ENCODE assay signal across 9 mouse cellular contexts in the genomic region with DNA sequence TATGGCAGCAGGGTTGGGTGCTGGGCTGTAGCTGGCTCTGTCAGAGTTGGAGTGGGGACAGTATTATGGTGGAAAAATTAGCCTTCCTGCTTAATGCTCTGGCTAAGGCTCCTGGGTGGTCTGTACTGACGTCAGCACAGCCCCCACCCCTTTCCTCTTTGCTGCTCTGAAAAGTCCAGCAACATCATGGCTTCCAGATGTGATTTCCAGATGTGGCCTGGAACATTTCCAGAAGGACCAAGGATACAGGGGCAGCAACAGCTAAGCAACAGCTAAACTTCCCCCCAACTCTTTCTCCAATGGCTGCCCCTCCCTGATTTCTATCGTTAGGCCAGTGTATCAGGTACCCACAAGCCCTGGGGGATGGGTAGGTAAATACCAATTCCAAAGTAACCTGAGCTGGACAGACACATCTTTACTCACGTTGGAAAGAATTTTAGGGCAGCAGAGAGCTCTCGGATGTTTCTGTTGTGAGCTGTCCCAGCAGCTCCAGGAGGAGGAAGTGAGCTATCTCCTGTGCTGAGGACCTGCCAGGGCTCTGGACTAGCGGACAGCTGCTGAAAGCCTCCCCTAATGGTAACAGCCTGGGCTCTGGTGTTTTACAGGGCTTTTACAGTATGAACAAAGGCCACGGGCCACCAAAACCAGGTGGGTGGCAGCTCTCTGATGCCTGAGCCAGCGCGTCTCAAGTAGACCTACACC. TPM values are rescaled to one million over a fixed set of nuclear protein-coding genes. Genes with fewer than 3 reads are reported as not detected.
DNase-seq lines count a peak whose midpoint lies in the region; ATAC-seq and TF ChIP-seq lines count a peak whose summit lies in the region.
"Had no signal": no experiment of that assay in that cellular context is flagged by ENCODE, and none has a peak within 500 bp of the region (broad histone marks: within the 10 kb centered on the region; RNA-seq: fewer than 3 reads in every experiment).

No protein-coding gene starts in this region.

- no peak overlapping the region for H3K4me3 ChIP-seq in heart, embryonic 11.5 days (ENCODE audit: low read depth, low read length)
- H3K4me3 ChIP-seq in limb, embryonic 11.5 days (ENCODE audit: low read depth, low read length): no peak overlapping the region
- no peak overlapping the region for H3K4me3 ChIP-seq in left cerebral cortex, adult 2 months
- H3K4me3 ChIP-seq: forebrain, embryonic 13.5 days had no signal

- no peak overlapping the region for H3K9ac ChIP-seq in heart, embryonic 11.5 days (ENCODE audit: low read depth, low read length)
- H3K9ac ChIP-seq in limb, embryonic 11.5 days (ENCODE audit: low read length): no peak overlapping the region
- H3K9ac ChIP-seq: forebrain, embryonic 13.5 days had no signal

- no peaks in the 10 kb centered on the region for H3K36me3 ChIP-seq in heart, embryonic 11.5 days (ENCODE audit: control insufficient read depth, insufficient read depth, low read length)
- H3K36me3 ChIP-seq in limb, embryonic 11.5 days (ENCODE audit: control insufficient read depth, insufficient read depth, low read length): no peaks in the 10 kb centered on the region

- 47% methylated on average over 8 of the region's 8 CpGs for WGBS in heart, embryonic 11.5 days (ENCODE audit: insufficient replicate concordance)
- WGBS in limb, embryonic 11.5 days: 14% methylated on average over 8 of the region's 8 CpGs

- H3K27me3 ChIP-seq in heart, embryonic 11.5 days (ENCODE audit: control insufficient read depth, insufficient read depth, low read length): no peaks in the 10 kb centered on the region
- H3K27me3 ChIP-seq in limb, embryonic 11.5 days (ENCODE audit: control insufficient read depth, insufficient read depth, low read length): no peaks in the 10 kb centered on the region
- H3K27me3 ChIP-seq: forebrain, embryonic 13.5 days had no signal

- 0 out of 2 replicates have a peak, but pooled peaks cover 3% of the 10 kb centered on the region for H3K4me1 ChIP-seq in heart, embryonic 11.5 days (ENCODE audit: control insufficient read depth, insufficient read depth, low read length)
- H3K4me1 ChIP-seq in limb, embryonic 11.5 days (ENCODE audit: control insufficient read depth, insufficient read depth, low read length): peaks cover 7% of the 10 kb centered on the region; the same call in 1 of the 2 replicates
- H3K4me1 ChIP-seq: forebrain, embryonic 13.5 days had no signal

- intact Hi-C loops in left cerebral cortex, adult 2 months (cut with DNase I): no loop called here

- no peak for ATAC-seq in heart, embryonic 11.5 days (replicated peaks; ENCODE audit: insufficient number of reproducible peaks, low FRiP score, low TSS enrichment)
- peak; percentile 47; the same call in 1 of the 2 replicates for ATAC-seq in common myeloid progenitor, adult 5-6 weeks (replicated peaks; ENCODE audit: low read depth, poor library complexity, severe bottlenecking)
- ATAC-seq in granulocyte monocyte progenitor cell, adult 5-6 weeks (replicated peaks; ENCODE audit: poor library complexity, severe bottlenecking): peak; percentile 76
- peak; percentile 84 for ATAC-seq in limb, embryonic 11.5 days (ENCODE audit: insufficient number of reproducible peaks, low FRiP score, low TSS enrichment, low read depth)
- ATAC-seq: forebrain, embryonic 13.5 days had no signal

- no peaks in the 10 kb centered on the region for H3K9me3 ChIP-seq in heart, embryonic 11.5 days (replicated peaks; ENCODE audit: control insufficient read depth, low read length)
- no peaks in the 10 kb centered on the region for H3K9me3 ChIP-seq in limb, embryonic 11.5 days (ENCODE audit: control insufficient read depth, low read length)
- H3K9me3 ChIP-seq: forebrain, embryonic 13.5 days had no signal

- no peak overlapping the region for H3K27ac ChIP-seq in heart, embryonic 11.5 days (ENCODE audit: low read depth, low read length)
- peak overlapping the region; percentile 53 for H3K27ac ChIP-seq in limb, embryonic 11.5 days (replicated peaks; ENCODE audit: low read depth, low read length)
- no peak overlapping the region for H3K27ac ChIP-seq in left cerebral cortex, adult 2 months
- H3K27ac ChIP-seq: forebrain, embryonic 13.5 days had no signal

- H3K4me2 ChIP-seq in heart, embryonic 11.5 days: no peak overlapping the region
- no peak overlapping the region; the same call in 1 of the 2 replicates for H3K4me2 ChIP-seq in limb, embryonic 11.5 days (ENCODE audit: low read depth, severe bottlenecking)
- H3K4me2 ChIP-seq: forebrain, embryonic 13.5 days had no signal

- no peak for TF ChIP-seq CTCF in left cerebral cortex, adult 2 months (IDR thresholded peaks at IDR 0.05)

- peak; percentile 98 for DNase-seq in heart, adult 11 months
- peak; percentile 84 for DNase-seq in limb, embryonic 11.5 days (ENCODE audit: low spot score)
- DNase-seq in cerebellum, postnatal 25 days: no peak
- no peak for DNase-seq in right cerebral cortex, postnatal 25 days
- no peak for DNase-seq in left cerebral cortex, adult 2 months (ENCODE audit: extremely low spot score in 1 of 2, low spot score in 2 of 2)

RNA-seq across cellular contexts. Expression of a gene that starts 49.3 kb away (rescaled TPM):
- 1.7 and 2.3 TPM in 2 replicates for polyA plus RNA-seq in heart, embryonic 11.5 days (2014; fragmentation: Nextera tagmentation; extraction: Ambion mirVana)
- 0.82 and 3.7 TPM in 2 replicates for total RNA-seq in common myeloid progenitor, adult 5-6 weeks (2017)
- total RNA-seq in granulocyte monocyte progenitor cell, adult 5-6 weeks (2014; fragmentation: Nextera tagmentation): 2.8 and 8.2 TPM in 2 replicates
- 1.6 and 1.9 TPM in 2 replicates for total RNA-seq in granulocyte monocyte progenitor cell, adult 5-6 weeks (2017)
- polyA plus RNA-seq in limb, embryonic 11.5 days (2014; fragmentation: Nextera tagmentation; extraction: Ambion mirVana): 7.2 and 9.8 TPM in 2 replicates
- 10 to 100 TPM; 39.8 to 41.4 TPM for total RNA-seq in left cerebral cortex, adult 2 months (2021)

Comparison
In these comparisons a context has a peak if more than half of its experiments do, and no peak if none do; other contexts are left out.
1. DNase-seq: peak in heart, adult 11 months (single experiment) and limb, embryonic 11.5 days (single experiment); none in cerebellum, postnatal 25 days (0 of 2), right cerebral cortex, postnatal 25 days (single experiment) and left cerebral cortex, adult 2 months (0 of 2).